Mouse (Mus musculus) megakaryocyte-erythroid progenitor cell, adult 5-6 weeks (primary cell): ENCODE data around the gene Stoml2. TPM values are rescaled to one million over a fixed set of nuclear protein-coding genes. Genes with fewer than 3 reads are reported as not detected.

Experiments used
- ATAC-seq: replicated peaks from 2 replicates; pipeline ENCODE4 v1.8.0; 2016; ENCODE audit warnings: mild to moderate bottlenecking, inconsistent platforms; ENCODE audit not compliant: severe bottlenecking, poor library complexity, low FRiP score, low TSS enrichment
- total RNA-seq, 2 experiments: library from RNA; stranded (forward) in 1 of 2; stranded (reverse) in 1 of 2; fragments of 200-1000, 215-1000 nt in 1 of 2; fragments of >200 nt in 1 of 2; fragmentation: Nextera tagmentation in 1 of 2; gene quantifications; 2 replicates each; pipeline ENCODE4 v1.2.3; 2014 to 2017

Gene Stoml2
- total RNA-seq, 2 experiments from 2014 or later: 190 to 223 TPM

- ATAC-seq: no peak
Observed at GRCm38 (mm10) chr4:43039609-43040008, 8.1 kb upstream of the Stoml2 start.

- no peak for ATAC-seq
Observed at GRCm38 (mm10) chr4:43038567-43039495, 7.3 kb upstream of the Stoml2 start.

- peak; percentile 77 for ATAC-seq
Observed at GRCm38 (mm10) chr4:43037860-43038566, 6.5 kb upstream of the Stoml2 start.

- ATAC-seq: no peak
Observed at GRCm38 (mm10) chr4:43036356-43036755, 4.8 kb upstream of the Stoml2 start.

- ATAC-seq: no peak
Observed at GRCm38 (mm10) chr4:43035851-43036250, 4.3 kb upstream of the Stoml2 start.

GRCm38 (mm10) chr4:43033481-43033880 is 2.0 kb upstream of the Stoml2 start:
- no peak for ATAC-seq

- ATAC-seq: no peak
Observed at GRCm38 (mm10) chr4:43032501-43032900, 991 bp upstream of the Stoml2 start.

- ATAC-seq: peak; percentile 41
Observed at GRCm38 (mm10) chr4:43030780-43031230, 705 bp downstream of the Stoml2 start.

- no peak for ATAC-seq
Observed at GRCm38 (mm10) chr4:43030352-43030751, 1.2 kb downstream of the Stoml2 start.

- no peak for ATAC-seq
Observed at GRCm38 (mm10) chr4:43029749-43030148, 1.8 kb downstream of the Stoml2 start.

GRCm38 (mm10) chr4:43029121-43029520 is 2.4 kb downstream of the Stoml2 start:
- no peak for ATAC-seq

- ATAC-seq: peak; percentile 90
Observed at GRCm38 (mm10) chr4:43025084-43025960, 6.2 kb downstream of the Stoml2 start, which contains the start of gene Pigo. Gene Pigo (minus strand): TSS chr4:43025819.

- no peak for ATAC-seq
Observed at GRCm38 (mm10) chr4:43024673-43025072, 6.8 kb downstream of the Stoml2 start.

- ATAC-seq: no peak
Observed at GRCm38 (mm10) chr4:43021341-43021740, 10.2 kb downstream of the Stoml2 start.

GRCm38 (mm10) chr4:43020876-43021275 is 10.6 kb downstream of the Stoml2 start:
- no peak for ATAC-seq

- peak; percentile 59 for ATAC-seq
Observed at GRCm38 (mm10) chr4:43019641-43020465, 11.7 kb downstream of the Stoml2 start.

- ATAC-seq: no peak
Observed at GRCm38 (mm10) chr4:43019176-43019575, 12.3 kb downstream of the Stoml2 start.

GRCm38 (mm10) chr4:43018156-43018555 is 13.4 kb downstream of the Stoml2 start:
- no peak for ATAC-seq

GRCm38 (mm10) chr4:43012091-43012490 is 19.4 kb downstream of the Stoml2 start:
- ATAC-seq: no peak
